Mouse (Mus musculus) heart, postnatal 0 days (tissue): Measurements from ENCODE around the gene Csf1. TPM values are rescaled to one million over a fixed set of nuclear protein-coding genes. Genes with fewer than 3 reads are reported as not detected.
A peak's percentile ranks its signal among the peaks of the same experiment; 100 is the strongest.

Experiments used
- ATAC-seq: fragments of 200-750 bp; cut with Nextera tagmentation; 2 replicates; pipeline ENCODE4 v1.8.0; 2017; ENCODE audit warnings: low read depth, moderate number of reproducible peaks, moderate library complexity; ENCODE audit not compliant: insufficient read depth
- DNase-seq: peaks from one replicate; pipeline ENCODE4 v3.0.0-alpha.2; 2016; ENCODE audit warnings: low spot score
- H3K27ac ChIP-seq: fragments of 300-500 bp; sonication (generic); 2 replicates; pipeline ENCODE4 v1.5.1; 2014; ENCODE audit warnings: low read depth, mild to moderate bottlenecking
- H3K27me3 ChIP-seq: fragments of 300-500 bp; sonication (generic); 2 replicates; pipeline ENCODE4 v1.6.1; 2014; ENCODE audit warnings: low read length, mixed read lengths; ENCODE audit not compliant: control insufficient read depth, insufficient read depth
- H3K36me3 ChIP-seq: fragments of 300-500 bp; sonication (generic); replicated peaks from 2 replicates; pipeline ENCODE4 v1.6.1; 2014; ENCODE audit warnings: low read length, mixed read lengths; ENCODE audit not compliant: control insufficient read depth, insufficient read depth
- H3K4me1 ChIP-seq: fragments of 300-500 bp; sonication (generic); 2 replicates; pipeline ENCODE4 v1.6.1; 2014; ENCODE audit warnings: antibody characterized with exemption; ENCODE audit not compliant: control insufficient read depth, insufficient read depth
- H3K4me2 ChIP-seq: fragments of 300-500 bp; sonication (generic); 2 replicates; pipeline ENCODE4 v1.6.1; 2014; ENCODE audit warnings: low read depth, mild to moderate bottlenecking, low read length, moderate library complexity
- H3K4me3 ChIP-seq: fragments of 300-500 bp; sonication (generic); 2 replicates; pipeline ENCODE4 v1.5.1; 2014; ENCODE audit warnings: low read depth, low read length
- H3K9ac ChIP-seq: fragments of 300-500 bp; sonication (generic); replicated peaks from 2 replicates; pipeline ENCODE4 v1.6.1; 2014; ENCODE audit warnings: low read depth, low read length, mixed read lengths
- H3K9me3 ChIP-seq: fragments of 300-500 bp; sonication (generic); replicated peaks from 2 replicates; pipeline ENCODE4 v1.6.1; 2016; ENCODE audit warnings: low read length; ENCODE audit not compliant: control insufficient read depth
- CTCF ChIP-seq: IDR thresholded peaks from 2 replicates; pipeline ENCODE4 v1.5.1; 2016; ENCODE audit warnings: antibody characterized with exemption, control low read depth, low read depth
- EP300 ChIP-seq: IDR thresholded peaks from 2 replicates; pipeline ENCODE4 v1.6.1; 2016; ENCODE audit warnings: antibody characterized with exemption, low read depth
- WGBS: fragments of 180-500 bp; shearing (Covaris S2); extraction: QIAGEN DNeasy Blood & Tissue Kit; methylation state at CpG from one replicate; pipeline ENCODE4 v1.1.7; 2014; 5-methylcytosine and 5-hydroxymethylcytosine counted together
- polyA plus RNA-seq: library from polyadenylated mRNA; unstranded; fragments of >200 nt; fragmentation: Nextera tagmentation; extraction: Ambion mirVana; gene quantifications from 2 replicates; pipeline ENCODE4 v1.2.1, GENCODE M21; 2015
- total RNA-seq: library from RNA; depleted of rRNA; stranded (reverse); fragments of >200 nt; gene quantifications from 2 replicates; pipeline ENCODE4 v1.2.3, GENCODE M21; 2014; ENCODE audit warnings: low replicate concordance

The Csf1 gene
- total and polyA plus RNA-seq, 2 experiments from 2014 or later = 7.7 to 23.6 TPM

GRCm38 (mm10) chr3:107709156-107709555, 51.1 kb downstream of the Csf1 start:
- Histone ChIP-seq H3K4me2 (no peak overlapping the region), H3K36me3 (no peaks in the 10 kb centered on the region), H3K9me3 (no peaks in the 10 kb centered on the region), H3K27me3 (no peaks in the 10 kb centered on the region), H3K27ac (no peak overlapping the region), H3K9ac (no peak overlapping the region), H3K4me3 (no peak overlapping the region), H3K4me1 (peaks cover 20% of the 10 kb centered on the region)
- ATAC-seq = no peak
- 66% methylated on average over 3 of the region's 3 CpGs for WGBS
- TF ChIP-seq EP300 (no peak), CTCF (no peak)
- no peak for DNase-seq

GRCm38 (mm10) chr3:107707239-107707638, 53.0 kb downstream of the Csf1 start:
- 52% methylated on average over 4 of the region's 4 CpGs for WGBS
- peaks cover 29% of the 10 kb centered on the region for H3K4me1 ChIP-seq
- DNase-seq = no peak
- no peak overlapping the region for H3K4me2 ChIP-seq
- no peak for ATAC-seq
- TF ChIP-seq EP300 = no peak
- TF ChIP-seq CTCF = no peak
- no peaks in the 10 kb centered on the region for H3K9me3 ChIP-seq
- no peaks in the 10 kb centered on the region for H3K36me3 ChIP-seq
- H3K4me3 ChIP-seq = no peak overlapping the region
- H3K27me3 ChIP-seq = no peaks in the 10 kb centered on the region
- H3K9ac ChIP-seq = no peak overlapping the region
- no peak overlapping the region for H3K27ac ChIP-seq

GRCm38 (mm10) chr3:107706164-107706563, 54.1 kb downstream of the Csf1 start:
- WGBS = 23% methylated on average over 2 of the region's 2 CpGs
- no peak for TF ChIP-seq CTCF
- TF ChIP-seq EP300 = no peak
- no peak overlapping the region for H3K4me3 ChIP-seq
- DNase-seq = peak; percentile 31
- H3K27me3 ChIP-seq = no peaks in the 10 kb centered on the region
- H3K36me3 ChIP-seq = no peaks in the 10 kb centered on the region
- no peak for ATAC-seq
- H3K27ac ChIP-seq = no peak overlapping the region
- no peak overlapping the region for H3K4me2 ChIP-seq
- H3K9ac ChIP-seq = no peak overlapping the region
- H3K4me1 ChIP-seq = peaks cover 29% of the 10 kb centered on the region
- H3K9me3 ChIP-seq = no peaks in the 10 kb centered on the region

GRCm38 (mm10) chr3:107704371-107704705, 55.9 kb downstream of the Csf1 start:
- 0 out of 2 replicates have a peak overlapping the region, but pooled peaks have one; percentile 6 for H3K4me2 ChIP-seq
- H3K9ac ChIP-seq = no peak overlapping the region
- ATAC-seq (peak; percentile 84), DNase-seq (peak; percentile 30)
- no peaks in the 10 kb centered on the region for H3K9me3 ChIP-seq
- peak overlapping the region; percentile 82 for H3K27ac ChIP-seq
- H3K27me3 ChIP-seq = no peaks in the 10 kb centered on the region
- no peaks in the 10 kb centered on the region for H3K36me3 ChIP-seq
- H3K4me1 ChIP-seq = peaks cover 29% of the 10 kb centered on the region
- H3K4me3 ChIP-seq = no peak overlapping the region
- TF ChIP-seq CTCF (no peak), EP300 (no peak)
- WGBS = 18% methylated on average over 1 of the region's 1 CpGs

GRCm38 (mm10) chr3:107703675-107704370, 56.4 kb downstream of the Csf1 start:
- Histone ChIP-seq H3K27me3 (no peaks in the 10 kb centered on the region), H3K4me1 (peaks cover 29% of the 10 kb centered on the region), H3K9ac (no peak overlapping the region), H3K27ac (peak overlapping the region; percentile 82), H3K4me3 (no peak overlapping the region), H3K4me2 (no peak overlapping the region), H3K36me3 (no peaks in the 10 kb centered on the region), H3K9me3 (no peaks in the 10 kb centered on the region)
- no peak for DNase-seq
- 65% methylated on average over 7 of the region's 7 CpGs for WGBS
- TF ChIP-seq EP300 (no peak), CTCF (no peak)
- ATAC-seq = peak; percentile 62
